Mouse (Mus musculus) kidney, postnatal 0 days (tissue): ENCODE measurements around the gene Ppfibp2. TPM values are rescaled to one million over a fixed set of nuclear protein-coding genes. Genes with fewer than 3 reads are reported as not detected.

Source experiments
- ATAC-seq: fragments of 200-750 bp; cut with Nextera tagmentation; replicated peaks from 2 replicates; pipeline ENCODE4 v1.8.0; 2017; ENCODE audit warnings: low read depth, moderate number of reproducible peaks, moderate TSS enrichment, moderate library complexity; ENCODE audit not compliant: low FRiP score
- DNase-seq: peaks from one replicate; pipeline ENCODE4 v3.0.0-alpha.2; 2016; ENCODE audit warnings: low spot score
- H3K27ac ChIP-seq: fragments of 300-500 bp; sonication (generic); 2 replicates; pipeline ENCODE4 v1.5.1; 2014; ENCODE audit warnings: mild to moderate bottlenecking
- H3K27me3 ChIP-seq: fragments of 300-500 bp; sonication (generic); 2 replicates; pipeline ENCODE4 v1.6.1; 2014; ENCODE audit warnings: low read length, mixed read lengths; ENCODE audit not compliant: insufficient read depth
- H3K36me3 ChIP-seq: fragments of 300-500 bp; sonication (generic); 2 replicates; pipeline ENCODE4 v1.6.1; 2014; ENCODE audit warnings: low read length, mixed read lengths; ENCODE audit not compliant: insufficient read depth
- H3K4me1 ChIP-seq: fragments of 300-500 bp; sonication (generic); replicated peaks from 2 replicates; pipeline ENCODE4 v1.6.1; 2014; ENCODE audit warnings: antibody characterized with exemption, low read length, mixed read lengths; ENCODE audit not compliant: insufficient read depth
- H3K4me2 ChIP-seq: fragments of 300-500 bp; sonication (generic); 2 replicates; pipeline ENCODE4 v1.6.1; 2014; ENCODE audit warnings: mild to moderate bottlenecking, low read length, moderate library complexity, mixed read lengths
- H3K4me3 ChIP-seq: fragments of 300-500 bp; sonication (generic); replicated peaks from 2 replicates; pipeline ENCODE4 v1.5.1; 2014; ENCODE audit warnings: low read depth, low read length
- H3K9ac ChIP-seq: fragments of 300-500 bp; sonication (generic); 2 replicates; pipeline ENCODE4 v1.6.1; 2014; ENCODE audit warnings: low read depth, low read length
- H3K9me3 ChIP-seq: fragments of 300-500 bp; sonication (generic); replicated peaks from 2 replicates; pipeline ENCODE4 v1.6.1; 2016; ENCODE audit warnings: low read length, inconsistent platforms, mixed read lengths
- CTCF ChIP-seq: IDR thresholded peaks from 2 replicates; pipeline ENCODE4 v1.5.1; 2016; ENCODE audit warnings: antibody characterized with exemption, low read depth, mild to moderate bottlenecking, moderate library complexity
- WGBS: fragments of 180-500 bp; shearing (Covaris S2); extraction: QIAGEN DNeasy Blood & Tissue Kit; methylation state at CpG from one replicate; pipeline ENCODE4 v1.1.7; 2014; 5-methylcytosine and 5-hydroxymethylcytosine counted together
- polyA plus RNA-seq: library from polyadenylated mRNA; unstranded; fragments of >200 nt; fragmentation: Nextera tagmentation; extraction: Ambion mirVana; gene quantifications from 2 replicates; pipeline ENCODE4 v1.2.1, GENCODE M21; 2015

Ppfibp2 gene
- polyA plus RNA-seq, 1 experiment from 2014 or later, result 8.3 TPM

- Histone ChIP-seq H3K27me3 (no peaks in the 10 kb centered on the region), H3K4me1 (0 out of 2 replicates have a peak, but pooled peaks cover 10% of the 10 kb centered on the region), H3K9me3 (no peaks in the 10 kb centered on the region), H3K27ac (peak within 1 kb of the TSS; percentile 91), H3K4me3 (peak within 1 kb of the TSS; percentile 42), H3K4me2 (peak within 1 kb of the TSS; percentile 54), H3K36me3 (no peaks in the 10 kb centered on the region), H3K9ac (peak within 1 kb of the TSS; percentile 31; the same call in 1 of the 2 replicates)
- 16% methylated on average over 7 of the region's 7 CpGs for WGBS
- peak; percentile 95 for DNase-seq
- ATAC-seq, result peak; percentile 95
- no peak for TF ChIP-seq CTCF
Observed at GRCm38 (mm10) chr7:107567261-107567671, 27.7 kb upstream of the Ppfibp2 start, which contains the start of gene Olfml1. Gene Olfml1, plus strand, starts transcription at chr7:107567446.

GRCm38 (mm10) chr7:107567674-107568073 is 27.3 kb upstream of the Ppfibp2 start:
- no peak; the same call in 1 of the 2 replicates for ATAC-seq

DNA sequence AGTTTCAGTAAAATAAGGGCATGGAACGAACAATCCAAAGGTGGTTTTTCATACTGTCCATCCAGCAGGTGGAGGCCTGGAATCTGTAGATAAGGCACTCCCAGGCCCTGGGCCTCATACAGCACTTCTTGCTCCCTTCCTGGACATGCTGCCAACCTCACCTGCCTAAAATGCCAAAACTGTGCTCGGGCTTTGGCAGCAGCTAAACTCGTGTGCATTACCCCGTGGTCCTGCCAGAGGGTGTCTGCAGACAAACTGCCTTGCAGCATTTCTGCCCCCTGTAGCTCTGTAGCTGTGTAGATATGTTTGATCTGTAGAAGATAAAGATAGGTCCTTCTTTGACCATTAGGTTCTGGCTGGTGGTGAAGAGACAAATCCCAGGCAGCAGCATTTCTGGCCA is 26.0 kb upstream of the Ppfibp2 start:
- no peaks in the 10 kb centered on the region for H3K9me3 ChIP-seq
- peak overlapping the region; percentile 19; the same call in 1 of the 2 replicates for H3K27ac ChIP-seq
- 48% methylated on average over 4 of the region's 4 CpGs for WGBS
- TF ChIP-seq CTCF, result no peak; the same call in 1 of the 2 replicates
- ATAC-seq (no peak), DNase-seq (no peak)
- H3K27me3 ChIP-seq, result no peaks in the 10 kb centered on the region
- H3K4me1 ChIP-seq, result 0 out of 2 replicates have a peak, but pooled peaks cover 10% of the 10 kb centered on the region
- 0 out of 2 replicates have a peak overlapping the region, but pooled peaks have one; percentile 35 for H3K9ac ChIP-seq
- peak overlapping the region; percentile 42 for H3K4me3 ChIP-seq
- no peaks in the 10 kb centered on the region for H3K36me3 ChIP-seq
- H3K4me2 ChIP-seq, result peak overlapping the region; percentile 54

More at GRCm38 (mm10) chr7:107567674-107568073, 27.3 kb upstream of the Ppfibp2 start:
- no peaks in the 10 kb centered on the region for H3K27me3 ChIP-seq
- H3K9me3 ChIP-seq, result no peaks in the 10 kb centered on the region
- peak overlapping the region; percentile 42 for H3K4me3 ChIP-seq
- TF ChIP-seq CTCF, result no peak
- no peaks in the 10 kb centered on the region for H3K36me3 ChIP-seq
- DNase-seq, result no peak
- 25% methylated on average over 5 of the region's 5 CpGs for WGBS
- H3K27ac ChIP-seq, result peak overlapping the region; percentile 91
- H3K4me1 ChIP-seq, result 0 out of 2 replicates have a peak, but pooled peaks cover 10% of the 10 kb centered on the region
- H3K9ac ChIP-seq, result peak overlapping the region; percentile 31; the same call in 1 of the 2 replicates
- H3K4me2 ChIP-seq, result peak overlapping the region; percentile 54

DNA sequence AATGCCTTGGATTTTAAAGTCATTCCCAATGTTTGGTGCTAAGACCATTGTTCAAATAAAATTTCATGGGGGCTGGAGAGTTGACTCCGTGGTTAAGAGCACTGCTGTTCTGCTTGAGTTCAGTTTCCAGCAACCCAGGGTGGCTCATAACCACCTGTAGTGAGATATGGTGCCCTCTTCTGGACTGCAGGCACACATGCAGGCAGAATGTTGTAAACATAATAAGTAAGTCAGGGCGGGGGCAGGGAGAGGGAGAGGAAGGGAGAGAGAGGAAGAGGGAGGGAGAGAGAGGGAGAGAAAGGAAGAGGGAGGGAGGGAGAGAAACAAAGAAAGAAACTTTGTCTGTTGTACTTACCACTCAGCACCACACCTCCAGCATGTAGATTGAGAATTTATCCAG is 21.2 kb upstream of the Ppfibp2 start:
- Histone ChIP-seq H3K4me3 (no peak overlapping the region), H3K9me3 (no peaks in the 10 kb centered on the region), H3K27me3 (no peaks in the 10 kb centered on the region), H3K4me1 (0 out of 2 replicates have a peak, but pooled peaks cover 3% of the 10 kb centered on the region), H3K4me2 (no peak overlapping the region), H3K27ac (no peak overlapping the region), H3K36me3 (no peaks in the 10 kb centered on the region), H3K9ac (no peak overlapping the region)
- peak; percentile 42; the same call in 1 of the 2 replicates for TF ChIP-seq CTCF
- DNase-seq (peak; percentile 30), ATAC-seq (no peak)
- WGBS, result 77% methylated on average over 2 of the region's 2 CpGs

DNA sequence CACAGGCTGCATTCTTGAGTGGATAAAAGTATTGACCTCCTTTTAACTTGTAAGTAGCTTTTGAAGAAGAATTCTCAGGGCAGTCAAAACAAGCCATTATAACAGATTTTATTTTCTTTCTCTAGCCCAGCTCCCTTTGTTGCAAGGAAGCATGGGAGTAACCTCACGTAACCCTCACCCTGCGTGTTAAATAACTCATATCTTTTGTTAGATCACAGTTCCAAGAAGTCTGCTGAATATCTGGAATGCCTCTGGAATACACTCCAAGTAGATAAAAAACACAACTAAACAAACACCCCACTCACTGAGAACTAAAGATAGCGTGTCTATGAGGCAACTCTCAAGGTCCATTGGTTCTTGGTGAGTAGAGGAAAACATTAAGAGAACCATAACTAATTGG is 20.7 kb upstream of the Ppfibp2 start:
- no peak overlapping the region for H3K4me3 ChIP-seq
- 61% methylated on average over 3 of the region's 3 CpGs for WGBS
- H3K36me3 ChIP-seq, result no peaks in the 10 kb centered on the region
- no peak overlapping the region for H3K4me2 ChIP-seq
- H3K27me3 ChIP-seq, result no peaks in the 10 kb centered on the region
- no peak overlapping the region for H3K27ac ChIP-seq
- TF ChIP-seq CTCF, result no peak
- DNase-seq, result peak; percentile 54
- no peaks in the 10 kb centered on the region for H3K9me3 ChIP-seq
- no peak overlapping the region for H3K9ac ChIP-seq
- no peaks in the 10 kb centered on the region for H3K4me1 ChIP-seq
- no peak; the same call in 1 of the 2 replicates for ATAC-seq

DNA sequence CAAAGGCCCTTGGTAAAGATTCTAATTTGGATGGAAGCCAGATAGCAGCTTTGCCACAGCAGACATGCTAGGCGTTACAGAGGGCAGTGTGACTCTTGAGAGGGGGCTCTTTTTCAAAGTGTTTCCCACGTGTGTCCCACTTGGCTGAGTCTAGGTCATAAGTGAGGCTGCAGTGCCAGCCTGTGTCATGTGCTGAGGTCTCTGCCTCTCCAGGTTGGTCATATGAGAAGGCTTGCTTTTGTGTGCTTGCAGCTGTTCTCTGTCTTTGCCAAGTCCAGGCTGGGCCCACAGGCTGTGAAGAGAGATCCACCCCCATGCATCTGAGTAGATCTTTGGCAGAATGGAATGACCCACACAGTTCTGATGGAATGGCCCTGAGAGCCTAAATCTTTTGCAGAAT is 2.4 kb upstream of the Ppfibp2 start:
- Histone ChIP-seq H3K9ac (no peak overlapping the region), H3K9me3 (no peaks in the 10 kb centered on the region), H3K36me3 (no peaks in the 10 kb centered on the region), H3K4me1 (0 out of 2 replicates have a peak, but pooled peaks cover 2% of the 10 kb centered on the region), H3K4me2 (no peak overlapping the region), H3K4me3 (no peak overlapping the region), H3K27me3 (no peaks in the 10 kb centered on the region), H3K27ac (no peak overlapping the region)
- WGBS, result 34% methylated on average over 2 of the region's 2 CpGs
- no peak for TF ChIP-seq CTCF
- DNase-seq (peak; percentile 25), ATAC-seq (no peak)
